Mouse (Mus musculus): ENCODE results near the gene Olfr1287. TPM values are rescaled to one million over a fixed set of nuclear protein-coding genes. Genes with fewer than 3 reads are reported as not detected.

Olfr1287 gene
- not detected for total RNA-seq (2021)
- not detected in 2 replicates for polyA plus RNA-seq (2012; rRNA removed)
- long read RNA-seq = 0 reads

GRCm38 (mm10) chr2:111448842-111449241, at the start of gene Olfr1287:
Gene Olfr1287, plus strand, starts transcription at chr2:111449142.
- DNase-seq = no peak

GRCm38 (mm10) chr2:111422931-111423330, 26.0 kb upstream of the Olfr1287 start, which contains the start of gene Olfr1286:
Gene Olfr1286, minus strand, starts transcription at chr2:111423115.
- no peak for DNase-seq

DNA sequence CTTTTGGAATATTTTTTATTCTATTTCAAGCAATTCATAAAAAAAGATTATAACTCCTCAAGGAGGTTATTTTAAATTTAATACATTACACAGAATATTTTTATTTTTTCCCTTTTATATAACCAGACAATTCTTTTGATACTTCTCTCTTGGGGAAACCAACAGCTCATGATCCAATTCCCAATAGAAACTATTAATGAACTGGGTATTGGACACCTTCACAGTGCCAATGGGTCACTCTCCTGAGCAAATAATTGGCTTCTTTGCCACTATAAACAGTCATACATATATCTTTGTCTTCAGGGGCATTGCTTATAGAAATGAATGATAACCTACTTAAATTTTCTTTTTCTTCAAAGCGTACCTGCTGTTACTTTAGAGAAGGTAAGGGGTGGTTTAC, 24.9 kb downstream of the Olfr1287 start, which contains the start of gene Olfr1288:
Gene Olfr1288 (plus strand): TSS at position 301 of the 400 bp plus-strand sequence.
- DNase-seq = no peak

GRCm38 (mm10) chr2:111480519-111480918, 31.6 kb downstream of the Olfr1287 start, which contains the start of gene Olfr1289:
Gene Olfr1289, plus strand, starts transcription at chr2:111480819.
- no peak for DNase-seq

- no peak for DNase-seq
Observed at GRCm38 (mm10) chr2:111493729-111494128, 44.8 kb downstream of the Olfr1287 start, which contains the start of gene Olfr1290. Gene Olfr1290, minus strand, starts transcription at chr2:111493829.

DNA sequence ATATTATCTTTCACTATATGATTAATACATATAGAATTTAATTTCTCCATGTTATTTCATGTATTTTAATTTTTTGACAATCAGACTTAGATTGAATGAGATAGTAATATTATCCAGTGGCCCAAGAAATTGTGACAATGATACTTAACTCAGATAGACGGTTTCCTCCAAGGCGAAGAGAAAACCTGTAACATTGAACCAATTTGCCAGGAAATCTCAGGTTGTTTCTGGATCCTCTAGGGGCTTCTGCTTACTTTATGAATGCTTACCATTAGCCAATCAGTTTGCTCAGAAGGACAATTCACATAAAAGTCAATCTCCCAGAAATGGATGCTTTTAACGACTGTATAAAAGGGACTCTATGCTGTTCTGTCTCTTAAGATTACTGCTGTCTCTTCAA, 47.9 kb downstream of the Olfr1287 start, which contains the start of gene Olfr1291-ps1:
Gene Olfr1291-ps1 (plus strand): TSS at position 301 of the 400 bp plus-strand sequence.
- no peak for DNase-seq

Other genes starting within 250 kb of the Olfr1287 start
- gene 4930430A15Rik, start 219.5 kb upstream of the Olfr1287 start, total RNA-seq (2021) = not detected
- not detected in 2 replicates for gene 4930430A15Rik, start 219.5 kb upstream of the Olfr1287 start, polyA plus RNA-seq (2012; rRNA removed)
- gene Olfr1275, start 213.9 kb upstream of the Olfr1287 start, total RNA-seq (2021) = not detected
- gene Olfr1275, start 213.9 kb upstream of the Olfr1287 start, polyA plus RNA-seq (2012; rRNA removed) = not detected in 2 replicates
- not detected for gene Olfr1276, start 194.6 kb upstream of the Olfr1287 start, total RNA-seq (2021)
- gene Olfr1276, start 194.6 kb upstream of the Olfr1287 start, polyA plus RNA-seq (2012; rRNA removed) = not detected in 2 replicates
- gene Olfr1277, start 175.0 kb upstream of the Olfr1287 start, total RNA-seq (2021) = not detected
- not detected in 2 replicates for gene Olfr1277, start 175.0 kb upstream of the Olfr1287 start, polyA plus RNA-seq (2012; rRNA removed)
- gene Olfr1278, start 159.0 kb upstream of the Olfr1287 start, total RNA-seq (2021) = not detected
- gene Olfr1278, start 159.0 kb upstream of the Olfr1287 start, polyA plus RNA-seq (2012; rRNA removed) = not detected in 2 replicates
- not detected for gene Olfr1279, start 148.5 kb upstream of the Olfr1287 start, total RNA-seq (2021)
- not detected in 2 replicates for gene Olfr1279, start 148.5 kb upstream of the Olfr1287 start, polyA plus RNA-seq (2012; rRNA removed)
- gene Olfr1280, start 135.1 kb upstream of the Olfr1287 start, total RNA-seq (2021) = not detected
- gene Olfr1280, start 135.1 kb upstream of the Olfr1287 start, polyA plus RNA-seq (2012; rRNA removed) = not detected in 2 replicates
- gene Olfr1281, start 122.6 kb upstream of the Olfr1287 start, total RNA-seq (2021) = not detected
- gene Olfr1281, start 122.6 kb upstream of the Olfr1287 start, polyA plus RNA-seq (2012; rRNA removed) = not detected in 2 replicates
- gene Olfr1282, start 113.1 kb upstream of the Olfr1287 start, total RNA-seq (2021) = not detected
- not detected in 2 replicates for gene Olfr1282, start 113.1 kb upstream of the Olfr1287 start, polyA plus RNA-seq (2012; rRNA removed)
- gene Olfr1283, start 82.4 kb upstream of the Olfr1287 start, total RNA-seq (2021) = not detected
- not detected in 2 replicates for gene Olfr1283, start 82.4 kb upstream of the Olfr1287 start, polyA plus RNA-seq (2012; rRNA removed)
- gene Olfr1284, start 73.6 kb upstream of the Olfr1287 start, total RNA-seq (2021) = not detected
- gene Olfr1284, start 73.6 kb upstream of the Olfr1287 start, polyA plus RNA-seq (2012; rRNA removed) = not detected in 2 replicates
- not detected for gene Olfr1286, start 26.0 kb upstream of the Olfr1287 start, total RNA-seq (2021)
- gene Olfr1286, start 26.0 kb upstream of the Olfr1287 start, polyA plus RNA-seq (2012; rRNA removed) = not detected in 2 replicates
- not detected for gene Olfr1288, start 25.0 kb downstream of the Olfr1287 start, total RNA-seq (2021)
- gene Olfr1288, start 25.0 kb downstream of the Olfr1287 start, polyA plus RNA-seq (2012; rRNA removed) = not detected in 2 replicates
- gene Olfr1289, start 31.7 kb downstream of the Olfr1287 start, total RNA-seq (2021) = not detected
- not detected in 2 replicates for gene Olfr1289, start 31.7 kb downstream of the Olfr1287 start, polyA plus RNA-seq (2012; rRNA removed)
- not detected for gene Olfr1290, start 44.7 kb downstream of the Olfr1287 start, total RNA-seq (2021)
- gene Olfr1290, start 44.7 kb downstream of the Olfr1287 start, polyA plus RNA-seq (2012; rRNA removed) = not detected in 2 replicates
- not detected for gene Olfr1291-ps1, start 48.0 kb downstream of the Olfr1287 start, total RNA-seq (2021)
- not detected in 2 replicates for gene Olfr1291-ps1, start 48.0 kb downstream of the Olfr1287 start, polyA plus RNA-seq (2012; rRNA removed)
- not detected for gene Olfr1293-ps, start 76.1 kb downstream of the Olfr1287 start, total RNA-seq (2021)
- not detected in 2 replicates for gene Olfr1293-ps, start 76.1 kb downstream of the Olfr1287 start, polyA plus RNA-seq (2012; rRNA removed)
- gene Olfr1294, start 91.1 kb downstream of the Olfr1287 start, total RNA-seq (2021) = not detected
- gene Olfr1294, start 91.1 kb downstream of the Olfr1287 start, polyA plus RNA-seq (2012; rRNA removed) = not detected in 2 replicates
- gene Olfr1295, start 120.5 kb downstream of the Olfr1287 start, total RNA-seq (2021) = not detected
- not detected in 2 replicates for gene Olfr1295, start 120.5 kb downstream of the Olfr1287 start, polyA plus RNA-seq (2012; rRNA removed)
- not detected for gene Olfr1297, start 177.4 kb downstream of the Olfr1287 start, total RNA-seq (2021)
- not detected in 2 replicates for gene Olfr1297, start 177.4 kb downstream of the Olfr1287 start, polyA plus RNA-seq (2012; rRNA removed)
- not detected for gene Olfr1298, start 200.1 kb downstream of the Olfr1287 start, total RNA-seq (2021)
- gene Olfr1298, start 200.1 kb downstream of the Olfr1287 start, polyA plus RNA-seq (2012; rRNA removed) = not detected in 2 replicates
- not detected for gene Olfr1299, start 212.3 kb downstream of the Olfr1287 start, total RNA-seq (2021)
- gene Olfr1299, start 212.3 kb downstream of the Olfr1287 start, polyA plus RNA-seq (2012; rRNA removed) = not detected in 2 replicates

All from adrenal gland, adult 2 months (tissue).